Comparison of ENCODE assay signal across 18 mouse cellular contexts in the genomic region with DNA sequence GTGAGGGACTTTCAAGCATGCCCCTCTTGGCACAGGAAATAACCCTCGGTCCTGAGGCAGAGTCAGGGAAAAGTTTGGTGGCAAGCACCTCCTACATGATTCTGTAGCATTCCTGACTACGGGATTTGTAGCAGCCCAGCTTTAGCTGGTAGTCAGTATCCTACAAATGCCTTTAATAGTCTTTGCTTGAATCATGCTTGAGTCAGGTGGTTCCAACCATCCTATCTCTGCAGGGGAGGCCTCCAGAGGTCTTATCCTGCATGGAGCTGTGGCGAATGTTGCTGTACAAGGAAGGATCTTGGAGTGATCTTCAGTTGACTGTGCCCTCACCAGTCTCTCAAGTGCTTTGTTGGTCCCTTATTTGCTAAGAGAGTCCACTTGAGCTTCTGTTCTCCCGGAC. TPM values are rescaled to one million over a fixed set of nuclear protein-coding genes. Genes with fewer than 3 reads are reported as not detected.
"Had no signal": no experiment of that assay in that cellular context is flagged by ENCODE, and none has a peak within 500 bp of the region (broad histone marks: within the 10 kb centered on the region; RNA-seq: fewer than 3 reads in every experiment).

No protein-coding gene starts in this region.

- H3K4me1 ChIP-seq: limb, embryonic 13.5 days; liver, embryonic 12.5 days; liver, embryonic 15.5 days; midbrain, embryonic 12.5 days; midbrain, embryonic 15.5 days; neural tube, embryonic 13.5 days; stomach, embryonic 15.5 days had no signal

- ATAC-seq: liver, embryonic 12.5 days; midbrain, embryonic 15.5 days had no signal

- H3K27ac ChIP-seq: limb, embryonic 10.5 days; limb, embryonic 13.5 days; liver, embryonic 12.5 days; liver, embryonic 15.5 days; macrophage; midbrain, embryonic 12.5 days; midbrain, embryonic 15.5 days; neural tube, embryonic 13.5 days; stomach, embryonic 15.5 days had no signal

- H3K27me3 ChIP-seq: limb, embryonic 13.5 days; liver, embryonic 12.5 days; liver, embryonic 15.5 days; midbrain, embryonic 12.5 days; midbrain, embryonic 15.5 days; neural tube, embryonic 13.5 days; stomach, embryonic 15.5 days had no signal

- H3K9me3 ChIP-seq: limb, embryonic 10.5 days; limb, embryonic 13.5 days; liver, embryonic 12.5 days; liver, embryonic 15.5 days; midbrain, embryonic 12.5 days; midbrain, embryonic 15.5 days; neural tube, embryonic 13.5 days; stomach, embryonic 15.5 days had no signal

- H3K4me3 ChIP-seq: limb, embryonic 10.5 days; limb, embryonic 13.5 days; liver, embryonic 12.5 days; liver, embryonic 15.5 days; midbrain, embryonic 12.5 days; midbrain, embryonic 15.5 days; neural tube, embryonic 13.5 days; stomach, embryonic 15.5 days had no signal

- H3K36me3 ChIP-seq: limb, embryonic 10.5 days; limb, embryonic 13.5 days; liver, embryonic 12.5 days; liver, embryonic 15.5 days; midbrain, embryonic 12.5 days; midbrain, embryonic 15.5 days; neural tube, embryonic 13.5 days; stomach, embryonic 15.5 days had no signal

- H3K9ac ChIP-seq: limb, embryonic 13.5 days; liver, embryonic 12.5 days; liver, embryonic 15.5 days; midbrain, embryonic 12.5 days; midbrain, embryonic 15.5 days; neural tube, embryonic 13.5 days; stomach, embryonic 15.5 days had no signal

- DNase-seq: kidney, adult 8-10 months; kidney, postnatal 14 days; kidney, postnatal 4 days; liver; lung, adult 2 months; retina, postnatal 1 day; right cerebral cortex, postnatal 25 days; spleen, adult 18-20 months; thymus, postnatal 25 days had no signal

- H3K4me2 ChIP-seq: limb, embryonic 13.5 days; liver, embryonic 12.5 days; liver, embryonic 15.5 days; midbrain, embryonic 12.5 days; midbrain, embryonic 15.5 days; neural tube, embryonic 13.5 days; stomach, embryonic 15.5 days had no signal

RNA-seq across cellular contexts. Expression of a gene that starts 28.4 kb away (rescaled TPM):
- polyA plus RNA-seq: macrophage had no signal
